Comparison of ENCODE assay signal across 9 mouse cellular contexts in the genomic region with DNA sequence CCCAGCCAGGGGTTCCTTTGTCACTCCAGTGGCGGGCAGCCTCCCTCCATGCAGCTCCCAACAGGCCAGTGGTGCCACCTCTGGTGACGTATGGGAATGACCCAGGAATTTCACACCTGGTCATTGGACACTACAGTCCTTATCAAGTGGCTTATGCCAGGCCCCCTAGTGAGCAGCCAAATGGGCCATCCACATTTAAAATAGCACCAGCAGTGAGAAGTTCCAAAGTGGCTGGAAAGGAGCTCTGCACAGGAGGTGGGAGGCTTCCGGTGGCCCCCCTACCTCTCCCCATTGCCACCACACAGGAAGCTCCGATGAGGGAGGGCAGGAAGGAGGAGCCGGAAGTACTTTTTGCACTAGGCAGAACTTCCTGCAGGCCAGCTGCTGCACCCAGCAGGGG.
DNase-seq lines count a peak whose midpoint lies in the region; ATAC-seq and TF ChIP-seq lines count a peak whose summit lies in the region.
"Had no signal": no experiment of that assay in that cellular context is flagged by ENCODE, and none has a peak within 500 bp of the region (broad histone marks: within the 10 kb centered on the region; RNA-seq: fewer than 3 reads in every experiment).

No protein-coding gene starts in this region.

- TF ChIP-seq CTCF in heart, adult 2 months (IDR thresholded peaks at IDR 0.05) = peak; percentile 65

- 34% methylated on average over 5 of the region's 5 CpGs for WGBS in hindbrain, embryonic 10.5 days
- WGBS in hindbrain, embryonic 12.5 days = 42% methylated on average over 5 of the region's 5 CpGs
- WGBS in heart, adult 2 months = 22% methylated on average over 5 of the region's 5 CpGs

- in situ Hi-C loops in ES-E14 (cut with MboI; ENCODE audit: low sequenced_read_pairs in 2 of 2, unreplicated experiment in 2 of 2) = no loop called here

- H3K4me1 ChIP-seq in hindbrain, embryonic 10.5 days (replicated peaks) = peaks cover 21% of the 10 kb centered on the region
- H3K4me1 ChIP-seq in hindbrain, embryonic 12.5 days = no peaks in the 10 kb centered on the region
- H3K4me1 ChIP-seq in ES-E14 (ENCODE audit: control insufficient read depth in 2 of 2, insufficient read depth in 2 of 2, low read length in 2 of 2, poor library complexity in 1 of 2) = peaks cover 0 to 39% of the 10 kb centered on the region in 2 experiments; a peak in 3 of 4 replicates
- no peaks in the 10 kb centered on the region for H3K4me1 ChIP-seq in heart, adult 2 months (ENCODE audit: control insufficient read depth, insufficient read depth, low read length)

- H3K9ac ChIP-seq in hindbrain, embryonic 12.5 days = no peak overlapping the region
- no peak overlapping the region for H3K9ac ChIP-seq in ES-E14 (ENCODE audit: insufficient read depth, low read depth, low read length, poor library complexity, severe bottlenecking)
- H3K9ac ChIP-seq in heart, adult 2 months (ENCODE audit: low read depth, low read length) = no peak overlapping the region

- peaks cover 9% of the 10 kb centered on the region for H3K9me3 ChIP-seq in hindbrain, embryonic 10.5 days
- H3K9me3 ChIP-seq in hindbrain, embryonic 12.5 days (replicated peaks) = 0 out of 2 replicates have a peak, but pooled peaks cover 3% of the 10 kb centered on the region
- H3K9me3 ChIP-seq in ES-E14 (ENCODE audit: control insufficient read depth, insufficient read depth, low read depth, low read length) = no peaks in the 10 kb centered on the region

- H3K27me3 ChIP-seq in hindbrain, embryonic 10.5 days (ENCODE audit: insufficient read depth, poor library complexity, severe bottlenecking) = no peaks in the 10 kb centered on the region
- H3K27me3 ChIP-seq in hindbrain, embryonic 12.5 days = no peaks in the 10 kb centered on the region
- H3K27me3 ChIP-seq in heart, adult 2 months (ENCODE audit: control insufficient read depth, insufficient read depth, low read length) = no peaks in the 10 kb centered on the region

- intact Hi-C loops in heart, adult 2 months (cut with DNase I) = no loop called here

- DNase-seq in hindbrain, embryonic 10.5 days (ENCODE audit: low spot score) = peak; percentile 31
- DNase-seq in ES-E14 (ENCODE audit: low read depth, low spot score) = peak; percentile 69
- DNase-seq in heart, adult 2 months = peak; percentile 37 to 46
- peak; percentile 52 for DNase-seq in kidney, postnatal 10 days
- DNase-seq in right cerebral cortex, postnatal 14 days = no peak
- DNase-seq in spleen, postnatal 14 days (ENCODE audit: low spot score in 2 of 2) = no peak
- DNase-seq in Muller cell, postnatal 12 days (ENCODE audit: inconsistent ontology term) = no peak

- no peak overlapping the region for H3K27ac ChIP-seq in hindbrain, embryonic 10.5 days
- H3K27ac ChIP-seq in hindbrain, embryonic 12.5 days = no peak overlapping the region
- no peak overlapping the region for H3K27ac ChIP-seq in ES-E14 (ENCODE audit: insufficient read depth, low read depth, low read length, poor library complexity, severe bottlenecking)
- H3K27ac ChIP-seq in heart, adult 2 months = no peak overlapping the region

- H3K36me3 ChIP-seq in hindbrain, embryonic 10.5 days = no peaks in the 10 kb centered on the region
- no peaks in the 10 kb centered on the region for H3K36me3 ChIP-seq in hindbrain, embryonic 12.5 days
- 0 out of 2 replicates have a peak, but pooled peaks cover 2% of the 10 kb centered on the region for H3K36me3 ChIP-seq in ES-E14 (ENCODE audit: control insufficient read depth, insufficient read depth, low read length, poor library complexity, severe bottlenecking)
- H3K36me3 ChIP-seq in heart, adult 2 months (ENCODE audit: control insufficient read depth, insufficient read depth, low read length) = no peaks in the 10 kb centered on the region

- no peak for TF ChIP-seq POLR2A in heart, adult 2 months (IDR thresholded peaks at IDR 0.05; ENCODE audit: insufficient read depth, low read depth, low read length)

- ATAC-seq in hindbrain, embryonic 12.5 days (ENCODE audit: low FRiP score) = no peak
- ATAC-seq: Patski had no signal

- TF ChIP-seq EP300 in heart, adult 2 months (IDR thresholded peaks at IDR 0.05; ENCODE audit: insufficient read depth, low read depth, low read length) = peak; percentile 67; the same call in 1 of the 2 replicates

- no peaks in the 10 kb centered on the region for H3K79me2 ChIP-seq in heart, adult 2 months (replicated peaks; ENCODE audit: control insufficient read depth, insufficient read depth, low read length)

- no peak overlapping the region for H3K4me3 ChIP-seq in hindbrain, embryonic 10.5 days
- no peak overlapping the region for H3K4me3 ChIP-seq in hindbrain, embryonic 12.5 days
- H3K4me3 ChIP-seq in ES-E14 (ENCODE audit: insufficient read depth in 1 of 2, low read depth in 1 of 2, low read length in 2 of 2, poor library complexity in 1 of 2, severe bottlenecking in 1 of 2) = no peak overlapping the region; a peak in 1 of 4 replicates
- no peak overlapping the region for H3K4me3 ChIP-seq in heart, adult 2 months

- H3K4me2 ChIP-seq in hindbrain, embryonic 12.5 days (replicated peaks) = no peak overlapping the region

TF ChIP-seq in ES-E14, 5 proteins besides CTCF, POLR2A, EP300 and RAD21:
- TF ChIP-seq MAFK (IDR thresholded peaks at IDR 0.05; ENCODE audit: insufficient read depth, low read depth, low read length) = 0 out of 2 replicates have a peak, but pooled peaks have one; percentile 18
- no peak for TF ChIP-seq ZC3H11A (IDR thresholded peaks at IDR 0.05; ENCODE audit: borderline replicate concordance, low read depth, low read length)
- TF ChIP-seq CHD2 (IDR thresholded peaks at IDR 0.05; ENCODE audit: low read depth, low read length) = no peak
- TF ChIP-seq ZNF384 (IDR thresholded peaks at IDR 0.05; ENCODE audit: low read depth, low read length) = no peak
- 0 out of 2 replicates have a peak, but pooled peaks have one; percentile 41 for TF ChIP-seq HCFC1 (IDR thresholded peaks at IDR 0.05; ENCODE audit: borderline replicate concordance, insufficient read depth, low read length)

Comparison
In these comparisons a context has a peak if more than half of its experiments do, and no peak if none do; other contexts are left out.
1. DNase-seq: peak in hindbrain, embryonic 10.5 days (single experiment), ES-E14 (single experiment), heart, adult 2 months (2 of 2) and kidney, postnatal 10 days (single experiment); none in right cerebral cortex, postnatal 14 days (single experiment), spleen, postnatal 14 days (0 of 2) and Muller cell, postnatal 12 days (single experiment).